Mouse (Mus musculus) right cerebral cortex, postnatal 25 days (tissue): Measurements from ENCODE around the gene Hist1h3b.
A peak's percentile ranks its signal among the peaks of the same experiment; 100 is the strongest.
"Not testable (repeated sequence)": the region's sequence is repeated elsewhere in the genome, so short reads cannot be mapped to it uniquely, and the experiment has no call there.

Experiments
- DNase-seq: peaks from one replicate; pipeline ENCODE4 v3.0.0; 2022

The Hist1h3b gene

GRCm38 (mm10) chr13:23752067-23752741 lies at the start of gene Hist1h3b:
Gene Hist1h3b (plus strand): TSS chr13:23752267.
- peak; percentile 87 for DNase-seq

GRCm38 (mm10) chr13:23702801-23703200 lies 49.3 kb upstream of the Hist1h3b start:
- not testable (repeated sequence) for DNase-seq

- no peak for DNase-seq
Measured at GRCm38 (mm10) chr13:23705751-23706356, 46.2 kb upstream of the Hist1h3b start.

- DNase-seq, result no peak
Measured at GRCm38 (mm10) chr13:23706771-23707170, 45.3 kb upstream of the Hist1h3b start.

- DNase-seq, result no peak
Measured at GRCm38 (mm10) chr13:23708041-23708440, 44.0 kb upstream of the Hist1h3b start.

- no peak for DNase-seq
Measured at GRCm38 (mm10) chr13:23708654-23709053, 43.4 kb upstream of the Hist1h3b start.

- DNase-seq, result no peak
Measured at GRCm38 (mm10) chr13:23709714-23710373, 42.2 kb upstream of the Hist1h3b start.

- DNase-seq, result peak; percentile 32
Measured at GRCm38 (mm10) chr13:23710374-23711089, 41.5 kb upstream of the Hist1h3b start, which contains the start of gene Hfe. Gene Hfe (minus strand): TSS chr13:23710854.

- DNase-seq, result no peak
Measured at GRCm38 (mm10) chr13:23716261-23717042, 35.6 kb upstream of the Hist1h3b start.

- no peak for DNase-seq
Measured at GRCm38 (mm10) chr13:23717176-23717575, 34.9 kb upstream of the Hist1h3b start.

GRCm38 (mm10) chr13:23717593-23718245 lies 34.3 kb upstream of the Hist1h3b start:
- not testable (repeated sequence) for DNase-seq

- no peak for DNase-seq
Measured at GRCm38 (mm10) chr13:23724239-23724638, 27.8 kb upstream of the Hist1h3b start.

GRCm38 (mm10) chr13:23725213-23725612 lies 26.9 kb upstream of the Hist1h3b start:
- DNase-seq, result no peak

- no peak for DNase-seq
Measured at GRCm38 (mm10) chr13:23728472-23729191, 23.4 kb upstream of the Hist1h3b start.

GRCm38 (mm10) chr13:23729192-23729525 lies 22.9 kb upstream of the Hist1h3b start:
- DNase-seq, result no peak

GRCm38 (mm10) chr13:23729706-23730105 lies 22.4 kb upstream of the Hist1h3b start:
- no peak for DNase-seq

- no peak for DNase-seq
Measured at GRCm38 (mm10) chr13:23730479-23730878, 21.6 kb upstream of the Hist1h3b start.

- DNase-seq, result no peak
Measured at GRCm38 (mm10) chr13:23732156-23732804, 19.8 kb upstream of the Hist1h3b start.

- no peak for DNase-seq
Measured at GRCm38 (mm10) chr13:23737091-23737490, 15.0 kb upstream of the Hist1h3b start.

- no peak for DNase-seq
Measured at GRCm38 (mm10) chr13:23738041-23738440, 14.0 kb upstream of the Hist1h3b start.

- peak; percentile 90 for DNase-seq
Measured at GRCm38 (mm10) chr13:23738677-23739068, 13.4 kb upstream of the Hist1h3b start, which contains the start of gene Hist1h1c. Gene Hist1h1c (plus strand): TSS chr13:23738808.
